Mouse (Mus musculus) neural tube, embryonic 15.5 days (tissue): ENCODE data around the gene App. TPM values are rescaled to one million over a fixed set of nuclear protein-coding genes. Genes with fewer than 3 reads are reported as not detected.

Experiments used
- ATAC-seq: fragments of 200-750 bp; cut with Nextera tagmentation; 2 replicates; pipeline ENCODE4 v1.8.0; 2017; ENCODE audit warnings: mild to moderate bottlenecking, moderate TSS enrichment, moderate library complexity; ENCODE audit not compliant: low FRiP score
- H3K27ac ChIP-seq: fragments of 300-500 bp; sonication (generic); replicated peaks from 2 replicates; pipeline ENCODE4 v1.5.1; 2015; ENCODE audit warnings: mild to moderate bottlenecking, inconsistent platforms
- H3K27me3 ChIP-seq: fragments of 300-500 bp; sonication (generic); replicated peaks from 2 replicates; pipeline ENCODE4 v1.6.1; 2015; ENCODE audit warnings: inconsistent platforms
- H3K36me3 ChIP-seq: fragments of 300-500 bp; sonication (generic); 2 replicates; pipeline ENCODE4 v1.6.1; 2015; ENCODE audit warnings: inconsistent platforms
- H3K4me1 ChIP-seq: fragments of 300-500 bp; sonication (generic); 2 replicates; pipeline ENCODE4 v1.6.1; 2015; ENCODE audit warnings: inconsistent platforms
- H3K4me2 ChIP-seq: fragments of 300-500 bp; sonication (generic); 2 replicates; pipeline ENCODE4 v1.6.1; 2015; ENCODE audit warnings: inconsistent platforms, mild to moderate bottlenecking, moderate library complexity
- H3K4me3 ChIP-seq: fragments of 300-500 bp; sonication (generic); replicated peaks from 2 replicates; pipeline ENCODE4 v1.5.1; 2015; ENCODE audit warnings: mild to moderate bottlenecking, inconsistent platforms
- H3K9ac ChIP-seq: fragments of 300-500 bp; sonication (generic); replicated peaks from 2 replicates; pipeline ENCODE4 v1.6.1; 2015; ENCODE audit warnings: mild to moderate bottlenecking, inconsistent platforms
- H3K9me3 ChIP-seq: fragments of 300-500 bp; sonication (generic); replicated peaks from 2 replicates; pipeline ENCODE4 v1.6.1; 2016; ENCODE audit warnings: inconsistent platforms
- WGBS: fragments of 180-500 bp; shearing (Covaris S2); methylation state at CpG from one replicate; pipeline ENCODE4 v1.1.7; 2015; ENCODE audit warnings: mixed read lengths; 5-methylcytosine and 5-hydroxymethylcytosine counted together
- polyA plus RNA-seq: library from polyadenylated mRNA; unstranded; fragments of >200 nt; fragmentation: Nextera tagmentation; extraction: Ambion mirVana; gene quantifications from 2 replicates; pipeline ENCODE4 v1.2.1, GENCODE M21; 2015

App gene
- polyA plus RNA-seq, 1 experiment from 2014 or later: 487 TPM

- peaks cover 35% of the 10 kb centered on the region for H3K4me1 ChIP-seq
- H3K4me3 ChIP-seq: no peak overlapping the region
- H3K9me3 ChIP-seq: no peaks in the 10 kb centered on the region
- WGBS: 58% methylated on average over 5 of the region's 5 CpGs
- peak overlapping the region; percentile 61 for H3K27ac ChIP-seq
- H3K27me3 ChIP-seq: no peaks in the 10 kb centered on the region
- no peak overlapping the region for H3K9ac ChIP-seq
- no peak overlapping the region for H3K4me2 ChIP-seq
- ATAC-seq: no peak
- H3K36me3 ChIP-seq: no peaks in the 10 kb centered on the region
These were observed 40.1 kb downstream of the App start for GRCm38 (mm10) chr16:85133468-85133881.

GRCm38 (mm10) chr16:85133057-85133456 is 40.5 kb downstream of the App start:
- WGBS: 78% methylated on average over 8 of the region's 8 CpGs
- Histone ChIP-seq H3K9me3 (no peaks in the 10 kb centered on the region), H3K9ac (no peak overlapping the region), H3K4me1 (peaks cover 38% of the 10 kb centered on the region), H3K27me3 (no peaks in the 10 kb centered on the region), H3K4me2 (no peak overlapping the region), H3K4me3 (no peak overlapping the region), H3K27ac (peak overlapping the region; percentile 28; the same call in 1 of the 2 replicates), H3K36me3 (no peaks in the 10 kb centered on the region)
- no peak for ATAC-seq

DNA sequence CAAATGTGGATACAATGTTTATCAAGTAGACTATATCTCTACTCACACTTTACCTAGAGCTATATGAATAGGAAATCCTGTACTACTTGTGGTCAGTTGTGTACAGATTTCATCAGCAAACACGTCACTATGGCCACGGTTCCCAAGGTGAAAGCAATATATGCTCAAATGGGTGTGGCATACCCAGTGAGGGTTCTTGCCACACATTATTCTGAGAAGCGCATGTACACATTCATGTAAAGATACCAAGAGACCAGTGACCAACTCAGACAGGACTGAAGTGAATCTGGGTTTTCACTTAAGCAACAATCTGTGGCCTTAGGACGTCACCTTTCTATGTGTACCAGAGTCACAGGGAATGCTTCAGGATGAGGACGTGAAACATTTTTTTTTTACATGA is 41.4 kb downstream of the App start:
- Histone ChIP-seq H3K9ac (no peak overlapping the region), H3K36me3 (no peaks in the 10 kb centered on the region), H3K27me3 (no peaks in the 10 kb centered on the region), H3K9me3 (no peaks in the 10 kb centered on the region), H3K27ac (no peak overlapping the region), H3K4me1 (peaks cover 47% of the 10 kb centered on the region), H3K4me2 (no peak overlapping the region), H3K4me3 (no peak overlapping the region)
- WGBS: 89% methylated on average over 5 of the region's 5 CpGs
- ATAC-seq: no peak

DNA sequence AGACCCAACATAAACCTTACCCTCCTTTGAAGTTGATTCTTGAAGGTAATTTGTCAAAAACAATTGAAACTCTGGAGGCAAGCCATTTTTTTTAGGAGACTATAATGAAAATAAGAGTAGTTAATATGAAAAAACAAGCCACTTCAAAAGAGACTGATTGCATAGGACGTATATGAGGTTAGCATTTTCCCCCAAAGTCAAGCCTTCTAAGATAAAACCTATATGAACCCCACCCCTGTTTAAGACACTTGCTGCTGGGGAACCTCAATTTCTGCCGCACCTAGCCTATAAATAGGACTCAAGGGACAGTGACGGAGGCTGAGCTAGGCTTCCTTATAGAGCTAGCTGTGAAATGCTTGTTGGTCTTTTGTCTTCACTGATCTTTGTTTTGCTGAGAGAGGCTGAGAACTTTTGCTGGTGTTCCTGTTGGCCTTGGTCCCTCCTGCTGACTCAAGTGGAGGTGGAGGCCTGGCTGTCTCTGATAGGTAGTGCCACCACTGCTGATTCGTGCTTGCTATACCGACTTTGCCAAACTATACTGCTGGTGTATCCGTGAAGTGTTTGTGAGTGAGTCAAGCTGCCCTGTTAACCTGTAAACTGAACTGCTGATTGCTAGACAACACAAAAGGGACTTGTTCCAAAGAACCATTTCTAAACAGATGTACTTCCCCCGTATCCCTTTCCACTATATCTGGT is 42.6 kb downstream of the App start:
- no peak overlapping the region for H3K4me2 ChIP-seq
- no peak overlapping the region for H3K4me3 ChIP-seq
- no peaks in the 10 kb centered on the region for H3K9me3 ChIP-seq
- H3K36me3 ChIP-seq: no peaks in the 10 kb centered on the region
- H3K27me3 ChIP-seq: no peaks in the 10 kb centered on the region
- 89% methylated on average over 7 of the region's 7 CpGs for WGBS
- H3K27ac ChIP-seq: no peak overlapping the region
- ATAC-seq: no peak
- peaks cover 53% of the 10 kb centered on the region for H3K4me1 ChIP-seq
- no peak overlapping the region for H3K9ac ChIP-seq

DNA sequence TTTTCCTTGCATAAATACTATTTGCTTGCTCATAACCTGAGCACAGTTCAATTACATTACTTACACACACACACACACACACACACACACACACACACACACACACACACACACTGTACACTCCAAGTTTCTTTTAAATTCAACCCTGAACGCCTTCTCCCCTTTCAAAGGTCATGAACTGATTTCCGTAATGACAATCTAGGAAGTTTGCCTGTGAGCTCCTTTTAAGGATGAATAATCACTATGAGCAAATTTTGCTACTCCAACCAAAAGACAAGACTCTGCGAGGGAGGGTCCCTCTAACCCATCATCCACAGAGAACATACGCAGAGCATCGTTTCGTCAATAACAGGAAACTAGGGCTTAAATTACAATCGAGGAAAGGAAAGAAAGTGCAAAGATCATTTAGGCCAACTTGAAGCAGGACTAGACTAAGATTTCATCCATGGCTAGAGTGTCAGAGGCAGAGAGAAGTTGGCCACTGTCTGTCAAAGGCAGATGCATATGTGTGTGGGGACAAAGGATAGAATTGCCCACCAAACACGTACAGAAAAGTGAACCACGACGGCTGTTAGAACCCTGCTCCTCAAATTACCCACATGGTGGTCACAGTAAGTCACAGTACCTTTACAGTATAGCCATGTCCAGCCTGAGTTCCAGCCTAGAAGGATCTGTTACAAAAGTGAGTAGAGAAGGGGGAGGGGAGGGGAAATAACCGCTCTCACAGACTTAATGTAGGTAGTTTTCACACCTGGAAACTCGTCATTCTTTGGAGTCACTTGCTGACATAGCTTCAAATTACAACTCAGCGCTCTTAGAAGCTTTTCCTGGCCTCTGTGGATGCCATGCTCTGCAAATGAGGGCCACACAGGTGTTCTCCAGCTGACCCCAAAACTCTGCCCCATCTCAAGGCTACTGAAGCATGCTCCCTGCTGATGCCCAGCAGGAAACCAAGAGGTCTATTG is 44.6 kb downstream of the App start:
- Histone ChIP-seq H3K4me2 (no peak overlapping the region), H3K27ac (peak overlapping the region; percentile 35), H3K36me3 (0 out of 2 replicates have a peak, but pooled peaks cover 3% of the 10 kb centered on the region), H3K4me1 (peaks cover 43% of the 10 kb centered on the region), H3K9me3 (no peaks in the 10 kb centered on the region), H3K9ac (no peak overlapping the region), H3K4me3 (no peak overlapping the region), H3K27me3 (no peaks in the 10 kb centered on the region)
- no peak for ATAC-seq
- 51% methylated on average over 13 of the region's 13 CpGs for WGBS

- H3K36me3 ChIP-seq: 0 out of 2 replicates have a peak, but pooled peaks cover 3% of the 10 kb centered on the region
- no peaks in the 10 kb centered on the region for H3K27me3 ChIP-seq
- H3K9ac ChIP-seq: no peak overlapping the region
- no peaks in the 10 kb centered on the region for H3K9me3 ChIP-seq
- H3K4me2 ChIP-seq: no peak overlapping the region
- no peak overlapping the region for H3K4me3 ChIP-seq
- 0 out of 2 replicates have a peak, but pooled peaks have one; percentile 15 for ATAC-seq
- WGBS: 39% methylated on average over 5 of the region's 5 CpGs
- H3K4me1 ChIP-seq: peaks cover 36% of the 10 kb centered on the region
- peak overlapping the region; percentile 35 for H3K27ac ChIP-seq
These were observed 45.3 kb downstream of the App start for GRCm38 (mm10) chr16:85128347-85128664.

GRCm38 (mm10) chr16:85127661-85128346 is 45.8 kb downstream of the App start:
- Histone ChIP-seq H3K4me1 (peaks cover 35% of the 10 kb centered on the region), H3K4me3 (no peak overlapping the region), H3K27me3 (no peaks in the 10 kb centered on the region), H3K4me2 (no peak overlapping the region), H3K9ac (no peak overlapping the region), H3K36me3 (0 out of 2 replicates have a peak, but pooled peaks cover 3% of the 10 kb centered on the region), H3K9me3 (no peaks in the 10 kb centered on the region), H3K27ac (peak overlapping the region; percentile 35)
- 0 out of 2 replicates have a peak, but pooled peaks have one; percentile 18 for ATAC-seq
- WGBS: 63% methylated on average over 11 of the region's 11 CpGs

DNA sequence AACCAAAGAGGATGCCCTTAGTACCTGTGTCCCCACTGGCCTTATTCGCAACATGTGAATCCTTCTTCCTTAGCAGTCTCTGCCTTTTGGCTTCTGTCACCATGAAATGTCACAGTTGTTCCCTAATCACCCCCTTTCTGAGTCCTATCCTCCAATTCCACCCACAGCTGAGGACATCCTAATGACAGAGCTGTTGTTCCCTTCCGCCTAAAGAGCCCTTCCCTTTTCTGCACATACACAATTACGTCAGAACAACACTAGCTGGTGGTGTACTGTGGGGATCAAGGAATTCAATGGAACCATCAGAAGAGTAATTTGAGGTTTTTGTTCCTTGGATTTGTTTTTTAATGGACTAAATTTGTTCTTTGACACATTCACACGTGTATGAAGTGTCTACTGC is 48.9 kb downstream of the App start:
- no peaks in the 10 kb centered on the region for H3K9me3 ChIP-seq
- H3K36me3 ChIP-seq: peaks cover 5% of the 10 kb centered on the region; the same call in 1 of the 2 replicates
- no peak overlapping the region for H3K27ac ChIP-seq
- no peak overlapping the region for H3K9ac ChIP-seq
- H3K4me3 ChIP-seq: no peak overlapping the region
- H3K27me3 ChIP-seq: no peaks in the 10 kb centered on the region
- ATAC-seq: no peak
- no peak overlapping the region for H3K4me2 ChIP-seq
- H3K4me1 ChIP-seq: peaks cover 29% of the 10 kb centered on the region
- 92% methylated on average over 4 of the region's 4 CpGs for WGBS

GRCm38 (mm10) chr16:85121983-85122382 is 51.6 kb downstream of the App start:
- Histone ChIP-seq H3K4me3 (no peak overlapping the region), H3K4me1 (peaks cover 9% of the 10 kb centered on the region), H3K9ac (no peak overlapping the region), H3K27ac (no peak overlapping the region), H3K36me3 (peaks cover 17% of the 10 kb centered on the region), H3K9me3 (no peaks in the 10 kb centered on the region), H3K4me2 (no peak overlapping the region), H3K27me3 (no peaks in the 10 kb centered on the region)
- 78% methylated on average over 5 of the region's 5 CpGs for WGBS
- no peak for ATAC-seq

DNA sequence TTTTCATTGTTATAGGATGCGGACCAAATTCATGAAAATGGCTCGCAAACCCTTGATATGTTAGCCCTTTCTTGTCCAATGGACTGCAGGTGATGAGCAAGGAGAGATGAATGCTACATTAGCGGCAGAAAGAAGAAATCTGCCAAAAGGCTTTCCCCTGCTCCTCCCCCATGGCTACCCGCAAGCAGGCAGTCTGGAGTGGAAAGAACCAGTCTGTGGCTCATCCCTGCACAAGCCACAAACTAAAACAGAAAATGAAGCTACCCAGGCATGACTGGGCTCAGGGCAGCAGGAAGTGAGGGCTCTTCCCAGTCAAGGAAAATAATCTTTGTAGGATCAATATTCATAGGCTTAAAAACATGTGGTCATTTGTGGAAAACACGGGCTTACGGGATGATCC is 54.6 kb downstream of the App start:
- Histone ChIP-seq H3K36me3 (peaks cover 18% of the 10 kb centered on the region), H3K9me3 (no peaks in the 10 kb centered on the region), H3K4me3 (no peak overlapping the region), H3K4me1 (peaks cover 13% of the 10 kb centered on the region; the same call in 1 of the 2 replicates), H3K27me3 (no peaks in the 10 kb centered on the region), H3K4me2 (no peak overlapping the region), H3K9ac (no peak overlapping the region), H3K27ac (no peak overlapping the region)
- 95% methylated on average over 6 of the region's 6 CpGs for WGBS
- ATAC-seq: no peak

DNA sequence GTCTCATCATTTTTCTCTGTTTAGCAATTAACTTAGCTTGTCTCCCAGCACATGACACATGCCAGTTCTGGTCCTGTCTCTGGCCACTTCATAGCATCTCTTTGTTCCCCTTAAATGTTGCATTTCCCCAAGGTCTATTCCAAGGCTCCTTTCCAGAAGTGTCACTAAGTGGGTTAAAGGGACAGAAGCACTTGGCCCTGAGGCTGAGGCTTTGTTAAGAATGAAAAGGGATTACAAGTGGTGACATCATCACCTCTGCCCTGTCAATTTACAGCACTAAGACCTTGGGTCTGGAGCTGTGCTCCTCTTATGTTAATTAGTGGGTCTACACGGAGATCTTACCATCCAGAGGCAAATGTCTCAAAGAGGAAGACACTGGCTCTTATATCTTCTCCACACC is 56.0 kb downstream of the App start:
- Histone ChIP-seq H3K9me3 (no peaks in the 10 kb centered on the region), H3K9ac (no peak overlapping the region), H3K4me1 (peaks cover 18% of the 10 kb centered on the region; the same call in 1 of the 2 replicates), H3K27me3 (no peaks in the 10 kb centered on the region), H3K27ac (no peak overlapping the region), H3K4me3 (no peak overlapping the region), H3K36me3 (peaks cover 18% of the 10 kb centered on the region), H3K4me2 (no peak overlapping the region)
- WGBS: 61% methylated on average over 1 of the region's 1 CpGs
- no peak for ATAC-seq
